8 mouse cellular contexts compared by ENCODE assay signal in genomic region chr7:142666659-142667058, GRCm38 (mm10). TPM values are rescaled to one million over a fixed set of nuclear protein-coding genes. Genes with fewer than 3 reads are reported as not detected.
DNase-seq lines count a peak whose midpoint lies in the region; ATAC-seq and TF ChIP-seq lines count a peak whose summit lies in the region.

Igf2 (minus strand) TSS chr7:142666816.

- H3K9ac ChIP-seq in forebrain, embryonic 14.5 days (ENCODE audit: low read length) = no peak within 1 kb of the TSS

- H3K4me2 ChIP-seq in forebrain, embryonic 14.5 days (ENCODE audit: low read length) = no peak within 1 kb of the TSS
- H3K4me2 ChIP-seq in myocyte (ENCODE audit: low read depth) = no peak within 1 kb of the TSS

- WGBS in forebrain, embryonic 14.5 days = 83% methylated on average over 2 of the region's 2 CpGs

- no peaks in the 10 kb centered on the region for H3K36me3 ChIP-seq in forebrain, embryonic 14.5 days (ENCODE audit: control insufficient read depth, insufficient read depth, low read length)
- H3K36me3 ChIP-seq in myocyte (ENCODE audit: control insufficient read depth, insufficient read depth) = no peaks in the 10 kb centered on the region

- intact Hi-C loops in left cerebral cortex, adult 2 months (cut with DNase I) = no loop called here
- intact Hi-C loops in heart, postnatal 36 days (cut with DNase I) = no loop called here

- no peak within 1 kb of the TSS for H3ac ChIP-seq in myocyte (ENCODE audit: control insufficient read depth, insufficient read length)

- H3K9me3 ChIP-seq in forebrain, embryonic 14.5 days (replicated peaks; ENCODE audit: control insufficient read depth, low read length) = peaks cover 7% of the 10 kb centered on the region; the same call in 1 of the 2 replicates

- no peak for ATAC-seq in forebrain, embryonic 14.5 days

- TF ChIP-seq POLR2A in myocyte (IDR thresholded peaks at IDR 0.05; ENCODE audit: insufficient read length, low read depth) = no peak

- no peak within 1 kb of the TSS for H3K4me3 ChIP-seq in left cerebral cortex, adult 2 months
- H3K4me3 ChIP-seq in forebrain, embryonic 14.5 days (ENCODE audit: low read depth, low read length) = no peak within 1 kb of the TSS
- H3K4me3 ChIP-seq in myocyte = no peak within 1 kb of the TSS

- peaks cover 50% of the 10 kb centered on the region for H3K27me3 ChIP-seq in forebrain, embryonic 14.5 days (replicated peaks; ENCODE audit: control insufficient read depth, insufficient read depth, low read length)
- peaks cover 6% of the 10 kb centered on the region for H3K27me3 ChIP-seq in myocyte (ENCODE audit: control insufficient read depth, insufficient read depth, insufficient read length)

- H3K4me1 ChIP-seq in forebrain, embryonic 14.5 days (ENCODE audit: control insufficient read depth, insufficient read depth, low read length) = no peaks in the 10 kb centered on the region

- no peak within 1 kb of the TSS for H3K27ac ChIP-seq in left cerebral cortex, adult 2 months
- no peak within 1 kb of the TSS for H3K27ac ChIP-seq in forebrain, embryonic 14.5 days (ENCODE audit: low read depth, low read length)

- DNase-seq in left cerebral cortex, adult 2 months (ENCODE audit: extremely low spot score in 1 of 2, low spot score in 2 of 2) = no peak
- DNase-seq in left cerebral cortex, adult 9 months (ENCODE audit: low spot score in 2 of 2) = no peak
- no peak for DNase-seq in forebrain, embryonic 14.5 days (ENCODE audit: low spot score)
- DNase-seq in heart, postnatal 36 days = peak in 1 of 2 experiments; percentile 24
- DNase-seq in left cerebral cortex, adult 8-10 months (ENCODE audit: low spot score in 2 of 2) = no peak
- DNase-seq in cerebellum, adult 18-20 months = no peak
- DNase-seq in B cell, adult 2 months = no peak

- TF ChIP-seq CTCF in left cerebral cortex, adult 2 months (IDR thresholded peaks at IDR 0.05) = no peak

- no peaks in the 10 kb centered on the region for H3K79me2 ChIP-seq in myocyte (ENCODE audit: control insufficient read depth, insufficient read depth)

TF ChIP-seq in myocyte, 11 proteins besides CTCF, POLR2A, EP300 and RAD21:
- no peak for TF ChIP-seq MYOG (IDR thresholded peaks at IDR 0.05; ENCODE audit: control insufficient read depth in 1 of 3, insufficient read depth in 1 of 3, insufficient read length in 2 of 3, low read depth in 2 of 3)
- TF ChIP-seq E2F4 (IDR thresholded peaks at IDR 0.05; ENCODE audit: insufficient read depth) = no peak
- no peak for TF ChIP-seq TCF12 (IDR thresholded peaks at IDR 0.05; ENCODE audit: insufficient read depth, poor library complexity, severe bottlenecking)
- no peak for TF ChIP-seq REST (IDR thresholded peaks at IDR 0.05; ENCODE audit: insufficient read depth, insufficient read length)
- no peak for TF ChIP-seq USF1 (IDR thresholded peaks at IDR 0.05; ENCODE audit: low read depth)
- no peak for TF ChIP-seq SRF (IDR thresholded peaks at IDR 0.05; ENCODE audit: control insufficient read depth, insufficient read length, low read depth)
- TF ChIP-seq CEBPB (IDR thresholded peaks at IDR 0.05; ENCODE audit: insufficient read depth, poor library complexity, severe bottlenecking) = no peak
- no peak for TF ChIP-seq MYOD1 (IDR thresholded peaks at IDR 0.05; ENCODE audit: control insufficient read depth in 1 of 3, insufficient read length in 2 of 3, low read depth in 2 of 3)
- no peak for TF ChIP-seq TCF3 (IDR thresholded peaks at IDR 0.05; ENCODE audit: insufficient read length, low read depth)

RNA-seq across cellular contexts. Expression of gene Igf2, which starts in this region (rescaled TPM):
- 100 to 1,000 TPM in 1 of 2 experiments, 10 to 100 TPM in 1; 67.4 to 120 TPM for total RNA-seq in left cerebral cortex, adult 2 months (2021)
- 74.0 and 89.8 TPM in 2 replicates for polyA plus RNA-seq in forebrain, embryonic 14.5 days (2014; fragmentation: Nextera tagmentation; extraction: Ambion mirVana)
- 10 to 100 TPM; 78.1 to 89.2 TPM for total RNA-seq in heart, postnatal 36 days (2021)
- total RNA-seq in left cerebral cortex, adult 8-10 months (2022) = 10 to 100 TPM; 82.1 to 99.4 (median 88.8) TPM
- polyA plus RNA-seq in myocyte (2012; fragmentation: generic; extraction: Trizol) = 331 TPM
